Mouse (Mus musculus): ENCODE measurements around the gene Txlng. TPM values are rescaled to one million over a fixed set of nuclear protein-coding genes. Genes with fewer than 3 reads are reported as not detected.
"Not testable (repeated sequence)": the region's sequence is repeated elsewhere in the genome, so short reads cannot be mapped to it uniquely, and the experiment has no call there.

Gene Txlng
- polyA plus RNA-seq (2015; fragmentation: Nextera tagmentation; extraction: Ambion mirVana) = 13.3 and 14.1 TPM in 2 replicates

DNA sequence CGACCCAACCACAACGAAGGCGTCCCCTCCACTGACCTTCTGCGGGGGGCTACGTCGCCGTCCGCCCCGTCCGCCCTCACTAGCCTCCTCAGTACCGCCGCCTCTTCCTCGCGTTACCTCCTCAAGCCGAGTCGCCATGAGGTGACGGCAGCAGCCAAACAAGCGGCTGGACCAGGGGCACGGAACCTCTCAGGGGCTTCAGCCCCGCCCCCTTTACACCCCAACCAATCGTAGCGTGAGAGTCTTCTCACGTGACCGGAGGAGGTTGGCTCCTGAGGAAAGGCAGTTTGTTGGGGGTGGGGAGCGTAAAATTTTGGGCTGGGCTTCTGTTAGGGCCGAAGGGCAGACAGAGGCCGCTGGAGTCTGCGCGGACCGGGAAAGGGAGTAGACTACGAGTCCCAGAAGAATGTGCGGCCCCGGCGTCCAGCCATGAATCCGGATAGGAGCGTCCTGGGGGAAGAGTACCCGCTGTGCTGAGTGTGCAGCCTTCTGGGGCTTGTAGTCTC is at the start of gene Txlng:
Gene Txlng, minus strand, starts transcription at position 252 of the 506 bp plus-strand sequence.
- no peaks in the 10 kb centered on the region for H3K36me3 ChIP-seq
- peak; percentile 99 for ATAC-seq (ENCODE audit: low FRiP score)
- H3K9ac ChIP-seq = peak within 1 kb of the TSS; percentile 76
- H3K27me3 ChIP-seq = no peaks in the 10 kb centered on the region
- H3K4me3 ChIP-seq = peak within 1 kb of the TSS; percentile 57
- no peak within 1 kb of the TSS for H3K27ac ChIP-seq
- peaks cover 6% of the 10 kb centered on the region; the same call in 1 of the 2 replicates for H3K4me1 ChIP-seq (replicated peaks)
- 18% methylated on average over 37 of the region's 37 CpGs for WGBS
- no peaks in the 10 kb centered on the region for H3K9me3 ChIP-seq
- H3K4me2 ChIP-seq = peak within 1 kb of the TSS; percentile 77

DNA sequence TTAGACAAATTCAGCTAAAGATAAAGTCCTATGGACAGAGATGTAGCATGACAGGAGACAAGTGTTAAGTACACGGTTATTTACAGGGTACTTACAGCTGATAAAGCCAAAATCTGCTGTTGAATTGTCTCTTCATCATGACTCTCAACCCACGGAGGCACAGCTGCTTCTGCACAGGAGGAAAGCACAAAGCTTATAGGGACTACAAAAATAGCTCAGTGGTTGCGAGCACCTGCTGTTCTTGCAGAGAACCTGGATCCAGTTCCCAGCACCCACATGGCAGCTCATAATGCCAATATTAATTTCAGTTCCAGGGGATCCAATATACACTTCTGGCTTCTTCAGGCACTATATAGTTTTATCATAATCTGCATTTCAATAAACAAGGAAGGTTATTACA is 49.0 kb upstream of the Txlng start:
- H3K9me3 ChIP-seq = no peaks in the 10 kb centered on the region
- WGBS = 98% methylated on average over 3 of the region's 3 CpGs
- H3K4me2 ChIP-seq = no peak overlapping the region
- peaks cover 32% of the 10 kb centered on the region for H3K36me3 ChIP-seq
- H3K4me3 ChIP-seq = no peak overlapping the region
- H3K9ac ChIP-seq = no peak overlapping the region
- H3K27ac ChIP-seq = no peak overlapping the region
- no peak for ATAC-seq (ENCODE audit: low FRiP score)
- H3K27me3 ChIP-seq = no peaks in the 10 kb centered on the region
- no peaks in the 10 kb centered on the region for H3K4me1 ChIP-seq (replicated peaks)

DNA sequence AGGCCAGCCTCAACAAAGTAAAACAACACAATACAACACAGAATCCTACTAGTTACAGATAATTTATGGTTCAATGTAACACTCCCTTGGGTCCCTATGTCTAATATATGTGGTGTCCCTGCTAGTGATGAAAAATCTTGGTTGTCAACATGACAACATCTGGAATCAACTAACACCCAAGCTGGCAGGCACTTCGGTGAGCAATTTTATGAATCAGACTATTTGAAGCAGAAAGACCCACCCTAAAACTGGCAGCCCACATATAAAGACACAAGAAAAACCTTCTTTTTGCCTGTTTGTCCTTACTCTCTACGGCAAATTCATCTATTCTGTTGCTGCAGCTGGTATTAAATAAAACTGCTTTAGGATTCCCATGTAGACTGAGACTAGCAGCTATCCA is 44.5 kb upstream of the Txlng start:
- 0 out of 2 replicates have a peak, but pooled peaks cover 3% of the 10 kb centered on the region for H3K27me3 ChIP-seq
- H3K36me3 ChIP-seq = peaks cover 23% of the 10 kb centered on the region
- H3K9me3 ChIP-seq = no peaks in the 10 kb centered on the region
- WGBS = 92% methylated on average over 2 of the region's 2 CpGs
- no peak overlapping the region for H3K9ac ChIP-seq
- no peak overlapping the region for H3K4me3 ChIP-seq
- H3K4me1 ChIP-seq (replicated peaks) = no peaks in the 10 kb centered on the region
- no peak for ATAC-seq (ENCODE audit: low FRiP score)
- no peak overlapping the region for H3K4me2 ChIP-seq
- no peak overlapping the region for H3K27ac ChIP-seq

DNA sequence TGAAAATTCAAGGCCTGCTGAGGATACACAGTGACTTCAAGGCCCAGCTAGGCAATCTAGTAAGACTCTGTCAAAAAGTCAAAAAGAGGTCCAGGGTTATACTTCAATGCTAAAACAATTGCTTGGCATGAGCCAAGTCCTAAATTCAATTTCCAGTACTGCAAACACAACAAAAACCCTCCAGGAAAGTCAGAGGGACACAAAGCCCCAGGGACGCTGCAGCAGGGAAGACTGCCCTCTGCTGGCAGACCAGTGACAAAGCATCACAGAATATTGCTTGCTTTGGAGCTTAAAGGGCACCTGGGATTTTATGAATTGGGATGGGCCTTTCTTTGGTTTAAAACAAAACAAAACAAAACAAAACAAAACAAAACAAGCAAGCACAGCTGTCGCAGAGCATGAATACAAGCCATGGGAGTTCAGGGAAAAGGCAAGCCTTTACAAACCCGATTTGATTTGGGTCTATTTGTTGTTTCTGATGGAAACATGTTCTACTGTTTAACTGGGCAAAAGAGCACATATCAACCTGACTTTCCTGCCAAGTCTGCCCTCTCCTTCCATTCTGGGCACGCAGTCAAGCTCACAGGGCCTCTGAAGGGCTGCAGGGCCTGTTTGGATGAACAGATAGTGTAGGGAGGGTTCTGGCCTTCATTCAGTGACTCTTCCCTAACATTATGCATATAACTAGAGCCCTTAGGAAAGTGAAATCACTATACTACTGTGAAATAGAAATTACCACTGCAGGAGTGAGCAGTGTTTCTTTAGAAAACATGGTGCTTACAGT is 42.7 kb upstream of the Txlng start:
- Histone ChIP-seq H3K27ac (no peak overlapping the region), H3K27me3 (0 out of 2 replicates have a peak, but pooled peaks cover 3% of the 10 kb centered on the region), H3K9ac (no peak overlapping the region), H3K4me1 (replicated peaks) (no peaks in the 10 kb centered on the region), H3K36me3 (peaks cover 15% of the 10 kb centered on the region), H3K9me3 (no peaks in the 10 kb centered on the region), H3K4me3 (no peak overlapping the region), H3K4me2 (no peak overlapping the region)
- ATAC-seq (ENCODE audit: low FRiP score) = no peak
- 41% methylated on average over 4 of the region's 4 CpGs for WGBS

DNA sequence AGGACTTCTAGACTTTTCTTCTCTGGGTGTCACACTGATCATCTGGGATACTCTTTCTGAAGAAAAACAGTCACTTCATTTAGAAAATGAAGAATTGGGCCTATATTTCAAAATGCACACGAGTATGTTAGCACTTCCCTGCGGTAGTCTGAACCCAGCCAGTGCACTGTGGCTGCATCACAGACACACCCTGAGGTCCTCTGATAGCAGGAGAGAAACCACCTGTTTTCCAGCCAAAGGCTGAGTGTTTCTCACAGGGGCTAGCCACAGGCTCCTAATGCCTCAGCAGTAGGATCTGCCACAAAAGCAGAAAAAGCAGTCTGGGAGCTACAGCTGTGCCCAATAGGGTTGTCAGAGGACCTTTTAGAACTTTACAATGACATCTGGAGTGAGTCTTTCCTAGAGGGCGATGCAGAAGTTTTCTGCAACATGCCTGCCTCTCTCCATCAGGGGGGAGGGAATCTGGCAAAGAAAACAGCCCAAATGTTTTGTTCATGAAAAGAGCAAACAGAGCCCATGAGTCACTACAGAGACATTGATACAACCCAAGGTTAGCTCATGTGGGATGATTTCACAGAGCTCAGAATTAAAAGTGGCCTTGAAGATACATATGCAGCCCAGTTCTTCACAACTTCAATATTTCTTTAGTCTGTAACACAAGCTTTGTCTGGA is 39.2 kb upstream of the Txlng start:
- 0 out of 2 replicates have a peak, but pooled peaks cover 3% of the 10 kb centered on the region for H3K27me3 ChIP-seq
- peaks cover 15% of the 10 kb centered on the region for H3K36me3 ChIP-seq
- ATAC-seq (ENCODE audit: low FRiP score) = no peak
- no peak overlapping the region for H3K27ac ChIP-seq
- no peak overlapping the region for H3K4me2 ChIP-seq
- WGBS = 81% methylated on average over 3 of the region's 3 CpGs
- no peaks in the 10 kb centered on the region for H3K9me3 ChIP-seq
- no peak overlapping the region for H3K4me3 ChIP-seq
- H3K4me1 ChIP-seq (replicated peaks) = no peaks in the 10 kb centered on the region
- no peak overlapping the region for H3K9ac ChIP-seq

DNA sequence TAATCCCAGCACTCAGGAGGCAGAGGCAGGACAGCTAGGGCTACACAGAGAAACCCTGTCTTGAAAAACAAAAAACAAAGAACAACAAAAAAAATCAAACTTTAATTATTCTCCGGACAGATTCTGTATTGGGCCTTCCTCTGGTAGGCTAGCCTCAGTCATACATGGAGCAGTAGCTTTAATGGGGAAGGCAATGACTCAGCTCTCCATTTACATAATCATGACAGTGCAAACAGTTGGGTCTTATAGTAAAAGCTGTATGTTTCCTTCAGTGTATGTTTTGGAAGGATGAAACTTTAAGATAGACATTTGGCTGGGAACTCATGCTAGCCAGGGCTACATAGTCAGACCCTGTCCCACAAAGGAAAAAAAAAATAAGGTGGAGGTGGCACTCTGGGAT is 19.4 kb upstream of the Txlng start:
- H3K9ac ChIP-seq = no peak overlapping the region
- no peaks in the 10 kb centered on the region for H3K9me3 ChIP-seq
- ATAC-seq (ENCODE audit: low FRiP score) = no peak
- no peaks in the 10 kb centered on the region for H3K36me3 ChIP-seq
- no peaks in the 10 kb centered on the region for H3K4me1 ChIP-seq (replicated peaks)
- H3K27ac ChIP-seq = no peak overlapping the region
- H3K4me3 ChIP-seq = no peak overlapping the region
- no peak overlapping the region for H3K4me2 ChIP-seq
- 93% methylated on average over 1 of the region's 1 CpGs for WGBS
- H3K27me3 ChIP-seq = no peaks in the 10 kb centered on the region

DNA sequence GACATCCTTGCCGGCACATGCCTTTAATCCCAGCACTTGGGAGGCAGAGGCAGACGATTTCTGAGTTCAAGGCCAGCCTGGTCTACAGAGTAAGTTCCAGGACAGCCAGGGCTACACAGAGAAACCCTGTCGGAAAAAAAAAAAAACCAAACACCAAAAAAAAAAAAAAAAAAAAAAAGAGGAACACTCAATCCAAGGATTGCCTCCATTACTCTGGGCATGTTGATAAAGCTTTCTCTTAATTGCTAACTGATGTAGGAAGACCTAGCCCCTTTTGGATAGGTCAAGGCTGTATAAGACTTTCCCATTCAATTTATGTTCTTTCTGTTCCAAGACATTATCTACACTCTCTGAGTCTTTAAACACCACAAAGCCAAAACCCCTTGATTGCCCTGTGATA is 16.3 kb upstream of the Txlng start:
- Histone ChIP-seq H3K27me3 (no peaks in the 10 kb centered on the region), H3K4me3 (no peak overlapping the region), H3K36me3 (no peaks in the 10 kb centered on the region), H3K4me1 (replicated peaks) (no peaks in the 10 kb centered on the region), H3K9ac (no peak overlapping the region), H3K9me3 (no peaks in the 10 kb centered on the region), H3K27ac (no peak overlapping the region), H3K4me2 (no peak overlapping the region)
- WGBS = 98% methylated on average over 3 of the region's 3 CpGs
- ATAC-seq (ENCODE audit: low FRiP score) = no peak

DNA sequence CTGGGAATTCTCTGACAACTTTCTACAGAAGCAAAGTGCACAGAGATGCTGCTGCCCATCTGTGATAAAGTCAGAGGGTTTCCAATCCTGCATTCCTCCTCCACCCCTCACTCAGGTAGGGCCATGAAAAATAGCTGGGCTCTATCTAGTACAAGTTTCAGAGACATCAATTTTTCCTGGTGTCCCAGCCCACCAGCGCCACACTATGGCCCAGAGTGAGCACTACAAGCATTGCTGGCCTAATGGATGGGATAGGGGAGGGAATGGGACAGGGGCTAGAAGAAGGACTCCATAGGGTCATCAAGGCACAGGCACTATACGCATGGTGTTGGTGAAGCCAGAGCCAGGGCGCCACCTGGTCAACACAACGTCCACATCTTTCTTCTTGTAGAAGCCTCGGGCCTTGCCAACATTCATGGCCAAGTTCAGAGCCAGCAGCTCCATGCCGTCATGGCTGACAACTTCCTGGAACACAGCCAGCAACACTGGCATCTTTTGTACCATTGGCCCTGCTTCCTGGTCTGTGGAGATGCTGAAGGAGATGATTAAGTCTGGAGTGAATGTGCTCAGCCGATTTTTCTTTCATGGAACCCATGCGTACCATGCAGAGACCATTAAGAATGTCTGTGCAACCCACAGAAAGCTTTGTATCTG is 15.3 kb upstream of the Txlng start:
- no peak overlapping the region for H3K27ac ChIP-seq
- no peaks in the 10 kb centered on the region for H3K36me3 ChIP-seq
- no peaks in the 10 kb centered on the region for H3K9me3 ChIP-seq
- no peak overlapping the region for H3K4me2 ChIP-seq
- no peak overlapping the region for H3K4me3 ChIP-seq
- WGBS = 69% methylated on average over 8 of the region's 8 CpGs
- H3K9ac ChIP-seq = no peak overlapping the region
- H3K27me3 ChIP-seq = no peaks in the 10 kb centered on the region
- no peaks in the 10 kb centered on the region for H3K4me1 ChIP-seq (replicated peaks)
- ATAC-seq (ENCODE audit: low FRiP score) = no peak

DNA sequence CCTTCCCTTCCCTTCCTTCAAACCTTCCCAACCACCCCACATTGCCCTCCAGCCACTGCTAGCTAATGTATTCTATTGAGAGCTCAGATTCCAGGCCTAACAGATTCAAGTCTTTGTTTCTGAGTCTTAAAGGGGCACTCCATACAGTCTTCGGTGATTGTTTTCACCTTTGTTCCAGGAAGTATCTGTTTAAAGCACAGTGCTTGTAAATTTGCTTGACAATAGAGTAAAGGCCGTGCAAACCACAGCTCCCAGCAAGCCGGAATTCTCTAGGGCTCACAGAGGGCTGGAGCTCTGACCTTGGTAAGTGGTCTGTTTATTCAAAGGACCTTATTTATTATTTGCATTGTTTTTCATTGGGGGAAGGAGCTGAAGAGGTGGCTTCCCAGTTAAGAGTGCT is 2.8 kb upstream of the Txlng start:
- H3K4me3 ChIP-seq = no peak overlapping the region
- no peak overlapping the region for H3K4me2 ChIP-seq
- H3K4me1 ChIP-seq (replicated peaks) = peaks cover 6% of the 10 kb centered on the region; the same call in 1 of the 2 replicates
- WGBS = 26% methylated on average over 3 of the region's 3 CpGs
- H3K9ac ChIP-seq = no peak overlapping the region
- no peak overlapping the region for H3K27ac ChIP-seq
- H3K27me3 ChIP-seq = no peaks in the 10 kb centered on the region
- H3K9me3 ChIP-seq = no peaks in the 10 kb centered on the region
- no peaks in the 10 kb centered on the region for H3K36me3 ChIP-seq
- ATAC-seq (ENCODE audit: low FRiP score) = no peak

DNA sequence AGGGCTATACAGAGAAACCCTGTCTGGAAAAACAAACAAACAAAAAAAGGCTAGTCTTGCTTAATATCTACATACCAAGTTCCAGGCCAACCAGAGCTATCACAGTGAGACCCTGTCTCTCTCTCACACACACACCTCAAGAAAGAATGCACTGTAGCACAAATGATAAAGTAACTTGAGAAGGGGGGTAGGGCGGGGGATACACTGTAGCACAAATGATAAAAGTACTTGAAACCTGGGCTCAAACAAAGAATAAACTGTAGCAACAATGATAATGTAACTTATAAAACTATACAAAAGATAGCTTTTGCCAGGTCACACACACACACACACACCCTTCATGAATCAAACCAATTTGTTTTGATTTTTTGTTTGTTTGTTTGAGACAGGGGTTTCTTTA is 2.3 kb upstream of the Txlng start:
- Histone ChIP-seq H3K4me2 (no peak overlapping the region), H3K36me3 (no peaks in the 10 kb centered on the region), H3K9me3 (no peaks in the 10 kb centered on the region), H3K4me1 (replicated peaks) (peaks cover 6% of the 10 kb centered on the region; the same call in 1 of the 2 replicates), H3K9ac (no peak overlapping the region), H3K4me3 (no peak overlapping the region), H3K27ac (no peak overlapping the region), H3K27me3 (no peaks in the 10 kb centered on the region)
- no peak for ATAC-seq (ENCODE audit: low FRiP score)
- 27% methylated on average over 1 of the region's 1 CpGs for WGBS

DNA sequence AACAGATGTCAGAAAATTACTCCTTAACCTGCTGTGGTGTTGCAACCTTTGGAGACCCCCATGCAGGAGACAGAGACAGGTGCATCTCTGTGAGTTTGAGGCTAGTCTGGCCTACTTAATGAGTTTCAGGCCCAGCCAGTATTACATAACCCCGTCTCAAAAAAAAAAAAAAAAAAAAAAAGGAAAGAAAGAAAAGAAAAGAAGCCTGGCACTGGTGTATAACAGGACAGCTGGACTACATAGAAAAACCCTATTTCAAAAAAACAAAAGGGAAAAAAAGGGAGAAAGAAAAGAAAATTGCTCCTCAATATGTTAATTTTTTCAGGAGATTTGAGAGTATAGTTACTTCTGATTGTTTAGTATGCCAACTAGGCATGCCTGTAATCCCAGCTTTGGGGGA is 1.8 kb upstream of the Txlng start:
- Histone ChIP-seq H3K27ac (no peak overlapping the region), H3K4me3 (no peak overlapping the region), H3K4me2 (no peak overlapping the region), H3K9me3 (no peaks in the 10 kb centered on the region), H3K36me3 (no peaks in the 10 kb centered on the region), H3K4me1 (replicated peaks) (peaks cover 6% of the 10 kb centered on the region; the same call in 1 of the 2 replicates), H3K27me3 (no peaks in the 10 kb centered on the region), H3K9ac (no peak overlapping the region)
- no peak for ATAC-seq (ENCODE audit: low FRiP score)
- 11% methylated on average over 1 of the region's 1 CpGs for WGBS

DNA sequence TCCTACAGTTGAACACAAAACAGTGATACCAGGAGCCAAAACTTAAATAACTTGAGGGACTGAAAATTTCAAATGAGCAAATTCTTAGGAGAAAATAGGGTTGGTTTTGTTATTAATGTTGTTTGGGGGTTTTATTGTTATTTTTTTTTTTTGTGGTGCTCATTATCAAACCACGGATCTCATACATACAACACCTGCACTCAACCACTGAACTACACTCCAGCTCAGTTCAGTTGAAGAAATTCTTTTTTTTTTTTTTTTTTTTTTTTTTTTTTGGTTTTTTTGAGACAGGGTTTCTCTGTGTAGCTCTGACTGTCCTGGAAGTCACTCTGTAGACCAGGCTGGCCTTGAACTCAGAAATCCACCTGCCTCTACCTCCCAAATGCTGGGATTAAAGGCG is 1.1 kb upstream of the Txlng start:
- H3K9me3 ChIP-seq; H3K36me3 ChIP-seq; H3K9ac ChIP-seq; H3K4me3 ChIP-seq; H3K27ac ChIP-seq; H3K27me3 ChIP-seq; H3K4me2 ChIP-seq; H3K4me1 ChIP-seq (replicated peaks); ATAC-seq (ENCODE audit: low FRiP score): not testable (repeated sequence)
- 76% methylated on average over 2 of the region's 2 CpGs for WGBS

All from hindbrain, embryonic 13.5 days (tissue).